Mouse (Mus musculus) intestine, embryonic 15.5 days (tissue): ENCODE results near the gene Mblac1. TPM values are rescaled to one million over a fixed set of nuclear protein-coding genes. Genes with fewer than 3 reads are reported as not detected.
"Not testable (repeated sequence)": the region's sequence is repeated elsewhere in the genome, so short reads cannot be mapped to it uniquely, and the experiment has no call there.

ENCODE experiments used
- ATAC-seq: fragments of 200-750 bp; cut with Nextera tagmentation; 2 replicates; pipeline ENCODE4 v1.8.0; 2017; ENCODE audit warnings: moderate TSS enrichment, moderate library complexity
- H3K27ac ChIP-seq: fragments of 300-500 bp; sonication (generic); 2 replicates; pipeline ENCODE4 v1.5.1; 2015; ENCODE audit warnings: mild to moderate bottlenecking, inconsistent platforms
- H3K27me3 ChIP-seq: fragments of 300-500 bp; sonication (generic); replicated peaks from 2 replicates; pipeline ENCODE4 v1.6.1; 2015; ENCODE audit warnings: inconsistent platforms
- H3K36me3 ChIP-seq: fragments of 300-500 bp; sonication (generic); 2 replicates; pipeline ENCODE4 v1.6.1; 2015; ENCODE audit warnings: inconsistent platforms
- H3K4me1 ChIP-seq: fragments of 300-500 bp; sonication (generic); replicated peaks from 2 replicates; pipeline ENCODE4 v1.6.1; 2015; ENCODE audit warnings: inconsistent platforms
- H3K4me2 ChIP-seq: fragments of 300-500 bp; sonication (generic); replicated peaks from 2 replicates; pipeline ENCODE4 v1.6.1; 2015; ENCODE audit warnings: mild to moderate bottlenecking, inconsistent platforms
- H3K4me3 ChIP-seq: fragments of 300-500 bp; sonication (generic); replicated peaks from 2 replicates; pipeline ENCODE4 v1.5.1; 2015; ENCODE audit warnings: inconsistent platforms
- H3K9ac ChIP-seq: fragments of 300-500 bp; sonication (generic); 2 replicates; pipeline ENCODE4 v1.6.1; 2015; ENCODE audit warnings: inconsistent platforms
- H3K9me3 ChIP-seq: fragments of 300-500 bp; sonication (generic); 2 replicates; pipeline ENCODE4 v1.6.1; 2016; ENCODE audit warnings: inconsistent platforms
- WGBS: fragments of 180-500 bp; shearing (Covaris S2); methylation state at CpG from one replicate; pipeline ENCODE4 v1.1.7; 2015; 5-methylcytosine and 5-hydroxymethylcytosine counted together
- polyA plus RNA-seq: library from polyadenylated mRNA; unstranded; fragments of >200 nt; fragmentation: Nextera tagmentation; extraction: Ambion mirVana; gene quantifications from 2 replicates; pipeline ENCODE4 v1.2.1, GENCODE M21; 2015

The Mblac1 gene
- polyA plus RNA-seq, 1 experiment from 2014 or later: 7.5 TPM

DNA sequence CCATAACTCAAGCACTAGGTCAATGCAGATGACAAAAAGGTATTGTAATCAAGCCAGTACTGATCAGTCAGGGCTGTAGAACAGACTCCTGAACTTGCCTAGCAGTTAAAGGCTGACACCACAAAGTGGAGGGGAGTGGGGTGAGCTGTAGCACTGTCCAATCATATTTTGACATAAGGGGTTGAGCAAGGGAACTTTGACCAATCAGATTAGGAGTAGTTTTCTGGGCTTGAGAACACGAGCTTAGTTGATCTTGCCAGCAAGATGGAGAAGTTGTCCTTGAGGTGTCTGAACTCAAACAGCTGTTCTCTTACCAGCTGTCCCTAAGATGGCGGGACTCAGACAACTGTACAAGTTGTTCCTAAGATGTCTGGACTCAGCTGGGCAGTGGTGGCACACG, 20.9 kb upstream of the Mblac1 start:
- peaks cover 25% of the 10 kb centered on the region for H3K36me3 ChIP-seq
- no peaks in the 10 kb centered on the region for H3K9me3 ChIP-seq
- no peak overlapping the region for H3K4me3 ChIP-seq
- H3K4me1 ChIP-seq: peaks cover 7% of the 10 kb centered on the region
- H3K27ac ChIP-seq: no peak overlapping the region
- WGBS: 78% methylated on average over 3 of the region's 3 CpGs
- H3K9ac ChIP-seq: no peak overlapping the region
- H3K27me3 ChIP-seq: no peaks in the 10 kb centered on the region
- ATAC-seq: no peak
- peak overlapping the region; percentile 84; the same call in 1 of the 2 replicates for H3K4me2 ChIP-seq

DNA sequence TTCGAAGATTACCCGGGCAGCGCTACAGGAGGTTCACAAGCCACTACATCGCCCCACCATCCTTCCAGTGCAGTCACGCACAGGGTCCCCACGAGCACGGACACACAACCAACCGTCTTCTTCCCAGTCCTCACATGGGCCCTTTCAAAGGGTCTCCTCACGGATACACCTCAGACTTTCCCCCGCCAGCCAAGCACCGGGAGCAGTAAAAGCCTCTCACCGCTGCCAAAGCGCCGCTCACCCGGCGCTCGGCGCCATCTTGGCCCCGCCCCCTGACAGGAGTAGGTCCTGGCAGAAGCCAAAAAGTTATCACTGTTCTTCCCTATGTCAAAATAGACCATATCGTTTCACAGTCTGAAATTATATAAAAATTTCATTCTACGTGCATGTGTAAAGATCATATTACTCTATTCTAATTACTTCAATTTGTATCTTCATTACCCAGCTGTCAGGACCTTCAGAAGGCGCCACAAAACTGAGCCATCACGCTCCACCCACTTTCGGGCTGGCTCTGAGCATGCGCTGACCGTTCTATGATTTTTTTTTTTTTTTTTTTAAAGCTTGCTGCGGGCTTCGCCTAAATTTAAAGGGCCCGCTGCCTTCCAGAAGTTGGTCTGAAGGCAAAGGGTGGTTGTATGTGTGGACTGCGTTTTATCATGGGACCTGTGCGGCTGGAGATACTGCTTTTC, 7.0 kb upstream of the Mblac1 start, which contains the start of the genes Taf6 and Cnpy4:
TSS of gene Taf6 (minus strand) at position 502 of the 689 bp plus-strand sequence.
TSS of gene Cnpy4 (plus strand) at position 536 of the 689 bp plus-strand sequence.
- no peaks in the 10 kb centered on the region for H3K9me3 ChIP-seq
- H3K4me2 ChIP-seq: peak within 1 kb of the TSS; percentile 71
- H3K36me3 ChIP-seq: peaks cover 8% of the 10 kb centered on the region
- WGBS: under 1% methylated on average over 31 of the region's 31 CpGs
- peak; percentile 90 for ATAC-seq
- peaks cover 14% of the 10 kb centered on the region; the same call in 1 of the 2 replicates for H3K4me1 ChIP-seq
- H3K27ac ChIP-seq: peak within 1 kb of the TSS; percentile 74
- peak within 1 kb of the TSS; percentile 73 for H3K4me3 ChIP-seq
- no peaks in the 10 kb centered on the region for H3K27me3 ChIP-seq
- H3K9ac ChIP-seq: peak within 1 kb of the TSS; percentile 87

DNA sequence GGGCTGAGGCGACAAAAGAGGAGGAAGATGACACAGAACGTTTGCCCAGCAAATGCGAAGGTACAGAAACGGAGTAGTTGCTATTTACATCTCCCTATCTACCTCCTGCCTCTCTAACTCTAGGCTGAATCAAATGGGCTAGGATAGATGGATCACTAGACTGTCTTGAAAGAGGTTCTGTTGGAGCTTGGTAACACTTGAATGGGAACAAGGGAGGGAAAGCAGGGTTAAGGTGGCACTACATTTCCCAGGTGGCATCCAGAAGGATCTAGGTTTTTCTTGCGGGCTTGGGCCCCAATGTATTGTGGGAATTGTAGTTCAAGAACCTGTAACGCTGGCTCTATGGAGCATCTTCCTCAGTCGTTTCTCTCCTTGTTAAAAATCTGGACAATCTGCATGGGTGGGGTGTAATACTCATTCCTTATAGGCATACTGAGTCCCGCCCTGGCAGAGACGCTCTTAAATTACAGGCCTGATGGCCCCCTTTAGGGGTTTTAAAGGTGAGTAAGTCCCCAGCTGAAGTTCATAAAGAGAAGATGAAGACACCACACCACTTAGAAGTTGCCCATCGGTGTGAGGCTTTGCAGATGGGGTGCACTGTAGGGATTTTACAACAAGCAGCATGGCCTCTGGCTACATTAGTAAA, 6.3 kb upstream of the Mblac1 start:
- Histone ChIP-seq H3K4me3 (peak overlapping the region; percentile 73), H3K4me1 (peaks cover 14% of the 10 kb centered on the region; the same call in 1 of the 2 replicates), H3K4me2 (peak overlapping the region; percentile 71), H3K9me3 (no peaks in the 10 kb centered on the region), H3K36me3 (0 out of 2 replicates have a peak, but pooled peaks cover 7% of the 10 kb centered on the region), H3K9ac (peak overlapping the region; percentile 72), H3K27me3 (no peaks in the 10 kb centered on the region), H3K27ac (peak overlapping the region; percentile 74)
- ATAC-seq: peak; percentile 88
- WGBS: under 1% methylated on average over 10 of the region's 10 CpGs

DNA sequence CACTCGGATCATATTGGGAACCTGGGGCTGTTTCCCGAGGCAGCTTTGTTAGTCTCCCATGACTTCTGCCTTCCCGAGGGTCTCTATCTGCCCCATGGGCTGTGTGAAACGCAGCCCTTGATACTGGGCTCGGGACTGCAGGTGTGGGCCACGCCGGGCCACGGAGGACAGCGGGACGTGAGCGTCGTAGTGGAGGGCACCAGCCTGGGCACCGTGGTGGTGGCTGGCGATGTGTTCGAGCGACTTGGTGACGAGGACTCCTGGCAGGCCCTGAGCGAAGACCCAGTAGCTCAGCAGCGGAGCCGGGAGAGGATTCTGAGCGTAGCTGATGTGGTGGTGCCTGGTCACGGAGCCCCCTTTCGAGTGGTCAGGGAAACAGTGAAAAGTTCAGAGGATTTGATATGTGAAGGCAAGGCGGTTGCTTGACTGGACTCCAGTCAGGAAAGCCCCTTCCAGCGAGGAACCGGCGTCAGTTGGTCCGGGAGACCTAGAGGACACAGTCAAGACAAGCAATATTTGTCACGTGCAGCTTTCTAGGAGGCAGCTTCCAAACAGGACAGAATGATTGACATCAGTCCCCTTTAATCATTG, 736 bp downstream of the Mblac1 start:
- H3K4me1 ChIP-seq: peaks cover 5% of the 10 kb centered on the region; the same call in 1 of the 2 replicates
- no peaks in the 10 kb centered on the region for H3K9me3 ChIP-seq
- peak; percentile 67 for ATAC-seq
- H3K27ac ChIP-seq: peak overlapping the region; percentile 82
- H3K4me2 ChIP-seq: peak overlapping the region; percentile 90
- peak overlapping the region; percentile 83 for H3K9ac ChIP-seq
- H3K4me3 ChIP-seq: peak overlapping the region; percentile 70
- 0 out of 2 replicates have a peak, but pooled peaks cover 4% of the 10 kb centered on the region for H3K36me3 ChIP-seq
- no peaks in the 10 kb centered on the region for H3K27me3 ChIP-seq
- WGBS: 1% methylated on average over 29 of the region's 29 CpGs

DNA sequence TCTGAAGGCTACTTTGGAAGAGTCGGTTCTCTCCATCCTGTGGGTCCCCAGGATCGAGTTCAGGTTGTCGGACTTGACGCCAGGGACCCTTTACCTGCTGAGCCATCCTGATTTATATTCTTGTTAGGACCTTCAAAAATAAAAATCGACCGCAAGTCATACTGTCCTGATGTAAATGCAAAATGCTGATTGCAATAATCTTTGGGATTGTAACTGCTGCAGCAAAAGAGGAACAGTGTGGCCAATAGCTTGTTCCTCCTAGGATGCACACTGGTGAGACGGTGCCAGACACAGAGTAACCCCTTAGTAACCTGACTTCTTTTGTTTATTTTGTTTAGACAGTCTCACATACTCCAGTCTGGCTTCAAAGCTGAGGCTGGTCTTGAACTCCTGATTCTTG, 1.3 kb downstream of the Mblac1 start:
- peak overlapping the region; percentile 90 for H3K4me2 ChIP-seq
- H3K4me1 ChIP-seq: peaks cover 5% of the 10 kb centered on the region; the same call in 1 of the 2 replicates
- ATAC-seq: no peak
- WGBS: 73% methylated on average over 7 of the region's 7 CpGs
- no peak overlapping the region for H3K27ac ChIP-seq
- no peaks in the 10 kb centered on the region for H3K27me3 ChIP-seq
- no peaks in the 10 kb centered on the region for H3K9me3 ChIP-seq
- peak overlapping the region; percentile 83; the same call in 1 of the 2 replicates for H3K9ac ChIP-seq
- 0 out of 2 replicates have a peak overlapping the region, but pooled peaks have one; percentile 70 for H3K4me3 ChIP-seq
- H3K36me3 ChIP-seq: 0 out of 2 replicates have a peak, but pooled peaks cover 4% of the 10 kb centered on the region

DNA sequence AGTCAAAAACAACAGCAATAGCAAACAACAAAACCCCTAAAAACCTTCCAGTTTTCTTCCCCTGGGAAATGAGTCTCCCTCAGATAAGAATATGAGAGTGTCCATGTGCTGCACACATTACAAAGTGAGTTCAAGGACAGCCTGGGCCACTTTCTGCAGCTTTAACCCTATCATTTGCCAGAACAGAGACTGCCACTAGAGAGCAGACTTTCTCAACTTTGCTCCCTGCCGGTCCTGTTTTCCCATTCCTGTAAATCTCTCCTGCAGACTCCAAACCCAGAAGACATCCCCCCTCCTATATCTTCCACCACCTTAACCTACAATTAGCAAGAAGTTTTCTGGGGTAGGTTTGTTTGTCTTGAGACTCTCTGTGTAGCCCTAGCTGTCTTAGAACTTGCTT, 5.5 kb downstream of the Mblac1 start:
- Histone ChIP-seq H3K27ac (no peak overlapping the region), H3K9me3 (no peaks in the 10 kb centered on the region), H3K9ac (no peak overlapping the region), H3K27me3 (no peaks in the 10 kb centered on the region), H3K4me2 (no peak overlapping the region), H3K4me3 (no peak overlapping the region), H3K36me3 (no peaks in the 10 kb centered on the region), H3K4me1 (peaks cover 5% of the 10 kb centered on the region; the same call in 1 of the 2 replicates)
- 13% methylated on average over 1 of the region's 1 CpGs for WGBS
- ATAC-seq: no peak

DNA sequence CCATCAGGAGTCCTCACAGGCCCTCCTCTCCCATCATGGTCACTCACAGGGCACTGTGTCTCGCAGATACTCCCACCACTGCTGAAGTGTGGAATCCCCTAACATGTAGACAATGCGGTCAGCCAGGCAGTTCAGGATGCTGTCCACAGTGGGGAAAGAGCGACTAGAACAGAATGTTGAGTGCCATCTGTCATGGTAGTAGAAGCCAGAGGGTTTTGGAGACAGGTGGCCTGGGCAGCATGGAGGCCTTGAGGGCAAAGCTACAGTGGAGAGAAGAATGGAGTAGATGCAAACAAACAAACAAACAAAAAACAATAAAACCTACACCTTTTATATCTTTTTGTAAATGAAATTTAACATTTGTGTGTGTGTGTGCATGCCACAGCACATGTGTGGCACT, 8.0 kb downstream of the Mblac1 start:
- no peak overlapping the region for H3K4me2 ChIP-seq
- WGBS: 87% methylated on average over 3 of the region's 3 CpGs
- no peaks in the 10 kb centered on the region for H3K36me3 ChIP-seq
- no peak overlapping the region for H3K4me3 ChIP-seq
- H3K9me3 ChIP-seq: no peaks in the 10 kb centered on the region
- H3K4me1 ChIP-seq: no peaks in the 10 kb centered on the region
- no peak overlapping the region for H3K27ac ChIP-seq
- no peak overlapping the region for H3K9ac ChIP-seq
- no peak for ATAC-seq
- H3K27me3 ChIP-seq: no peaks in the 10 kb centered on the region

DNA sequence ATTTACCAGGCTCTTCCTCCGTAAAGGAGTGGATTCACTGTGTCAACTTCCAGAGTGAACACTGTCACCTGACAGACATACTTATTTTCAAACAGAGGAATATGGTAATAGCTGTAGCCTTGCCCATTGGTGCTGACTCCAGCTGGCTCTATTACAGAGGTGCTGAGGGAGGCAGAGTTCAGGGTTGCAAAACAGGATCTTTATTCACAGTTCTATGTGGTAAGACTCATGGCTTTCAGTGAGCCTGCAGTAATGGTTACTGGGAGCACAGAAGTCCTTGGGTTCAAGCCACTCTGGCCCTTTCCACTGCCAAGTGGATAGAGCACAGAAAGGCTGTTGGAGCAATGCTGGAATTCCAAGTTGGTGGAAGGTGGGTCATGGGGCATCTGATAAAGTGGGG, 13.1 kb downstream of the Mblac1 start:
- Histone ChIP-seq H3K27me3 (no peaks in the 10 kb centered on the region), H3K36me3 (no peaks in the 10 kb centered on the region), H3K4me2 (no peak overlapping the region), H3K27ac (no peak overlapping the region), H3K4me1 (no peaks in the 10 kb centered on the region), H3K4me3 (no peak overlapping the region), H3K9me3 (no peaks in the 10 kb centered on the region), H3K9ac (no peak overlapping the region)
- 66% methylated on average over 1 of the region's 1 CpGs for WGBS
- no peak for ATAC-seq

DNA sequence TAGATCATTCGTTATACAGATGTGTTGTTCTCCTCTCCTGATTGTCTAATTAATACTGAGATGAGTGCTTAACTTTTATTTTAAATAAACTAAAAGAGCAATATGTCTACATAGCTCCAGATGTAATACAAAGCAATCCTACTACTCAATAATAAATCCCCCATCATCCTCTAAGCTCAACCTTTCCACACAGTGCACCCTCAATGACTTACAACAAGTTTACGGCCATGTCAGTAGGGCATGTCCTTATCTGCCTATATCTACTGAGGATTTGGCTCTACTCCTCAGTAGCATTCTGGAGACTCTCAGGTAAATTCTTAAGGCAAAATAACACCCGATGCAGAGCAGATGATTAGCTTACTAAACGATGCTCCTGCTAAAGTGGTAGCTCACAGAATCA, 13.8 kb downstream of the Mblac1 start:
- Histone ChIP-seq H3K27me3 (no peaks in the 10 kb centered on the region), H3K27ac (no peak overlapping the region)

DNA sequence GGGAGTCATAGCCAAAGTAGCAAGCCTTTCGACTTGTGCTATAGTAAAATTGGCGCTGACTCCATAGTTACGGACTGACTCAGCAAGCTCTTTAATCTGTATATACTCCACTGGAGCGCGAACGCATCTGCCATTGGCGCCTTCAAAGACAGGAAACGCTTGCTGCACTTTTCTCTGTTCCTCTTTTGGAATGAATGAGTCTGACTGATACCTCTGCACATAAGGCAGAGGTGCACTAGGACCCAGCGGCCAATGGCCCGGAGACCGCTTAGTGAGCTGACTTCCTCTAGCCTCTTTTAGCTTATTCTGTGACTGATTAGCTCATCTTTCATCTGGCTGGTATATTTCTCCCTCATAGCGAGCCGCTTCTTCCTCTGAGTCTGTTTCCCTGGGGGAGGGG, 22.5 kb downstream of the Mblac1 start:
- H3K4me1 ChIP-seq, H3K9me3 ChIP-seq, H3K4me2 ChIP-seq, H3K27ac ChIP-seq, H3K9ac ChIP-seq, ATAC-seq, H3K36me3 ChIP-seq, H3K27me3 ChIP-seq, H3K4me3 ChIP-seq: not testable (repeated sequence)
- 93% methylated on average over 13 of the region's 13 CpGs for WGBS

More for the DNA sequence above, 13.8 kb downstream of the Mblac1 start:
- H3K9me3 ChIP-seq: no peaks in the 10 kb centered on the region
- H3K9ac ChIP-seq: no peak overlapping the region
- no peaks in the 10 kb centered on the region for H3K4me1 ChIP-seq
- ATAC-seq: no peak
- H3K36me3 ChIP-seq: no peaks in the 10 kb centered on the region
- no peak overlapping the region for H3K4me3 ChIP-seq
- 78% methylated on average over 4 of the region's 4 CpGs for whole genome bisulfite sequencing
- no peak overlapping the region for H3K4me2 ChIP-seq

DNA sequence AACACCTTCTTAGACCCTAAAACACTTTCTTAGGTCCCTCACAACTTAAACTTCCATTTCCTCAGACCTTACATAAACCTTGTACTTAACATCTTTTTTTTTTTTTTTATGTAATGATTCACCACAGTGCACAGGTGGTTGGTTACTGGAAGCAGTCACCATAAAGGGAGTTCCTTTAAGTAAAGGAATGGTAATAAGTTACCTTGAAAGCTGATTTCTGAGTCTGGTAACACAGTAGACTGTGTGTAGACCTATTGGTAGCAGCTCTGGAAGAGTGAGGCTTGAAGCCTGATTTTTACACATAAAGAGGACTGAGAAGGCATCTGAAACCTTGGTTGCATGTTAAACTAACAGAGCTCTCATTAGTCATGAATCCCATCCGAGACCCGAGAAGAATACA, 25.8 kb downstream of the Mblac1 start:
- no peak overlapping the region for H3K4me3 ChIP-seq
- no peaks in the 10 kb centered on the region for H3K27me3 ChIP-seq
- ATAC-seq: no peak
- H3K9me3 ChIP-seq: no peaks in the 10 kb centered on the region
- no peak overlapping the region for H3K4me2 ChIP-seq
- no peak overlapping the region for H3K27ac ChIP-seq
- H3K9ac ChIP-seq: no peak overlapping the region
- WGBS: 47% methylated on average over 2 of the region's 2 CpGs
- H3K4me1 ChIP-seq: no peaks in the 10 kb centered on the region
- H3K36me3 ChIP-seq: no peaks in the 10 kb centered on the region

DNA sequence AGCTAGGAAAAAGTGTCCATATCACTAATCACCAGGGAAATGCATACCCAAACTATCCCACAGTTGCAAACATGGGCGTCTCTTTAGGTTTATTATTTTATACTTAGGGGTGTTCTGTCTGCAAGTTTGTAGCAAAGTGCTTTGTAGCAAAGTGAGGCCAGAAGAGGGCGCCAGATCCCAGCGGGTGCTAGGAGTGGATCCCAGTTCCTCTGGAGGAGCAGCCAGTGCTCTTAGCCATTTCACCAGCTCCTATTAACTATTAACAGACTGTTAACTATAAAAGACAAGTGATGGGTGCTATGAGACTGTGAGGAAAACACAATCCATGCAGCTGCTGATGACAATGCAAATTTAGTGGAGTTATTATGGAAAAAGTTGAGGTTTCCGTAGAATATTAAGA, 28.0 kb downstream of the Mblac1 start:
- Histone ChIP-seq H3K4me3 (no peak overlapping the region), H3K27ac (no peak overlapping the region), H3K9me3 (no peaks in the 10 kb centered on the region), H3K27me3 (no peaks in the 10 kb centered on the region), H3K36me3 (no peaks in the 10 kb centered on the region), H3K4me1 (no peaks in the 10 kb centered on the region), H3K4me2 (no peak overlapping the region), H3K9ac (no peak overlapping the region)
- WGBS: 19% methylated on average over 4 of the region's 4 CpGs
- peak; percentile 66 for ATAC-seq
